In the genomic region with DNA sequence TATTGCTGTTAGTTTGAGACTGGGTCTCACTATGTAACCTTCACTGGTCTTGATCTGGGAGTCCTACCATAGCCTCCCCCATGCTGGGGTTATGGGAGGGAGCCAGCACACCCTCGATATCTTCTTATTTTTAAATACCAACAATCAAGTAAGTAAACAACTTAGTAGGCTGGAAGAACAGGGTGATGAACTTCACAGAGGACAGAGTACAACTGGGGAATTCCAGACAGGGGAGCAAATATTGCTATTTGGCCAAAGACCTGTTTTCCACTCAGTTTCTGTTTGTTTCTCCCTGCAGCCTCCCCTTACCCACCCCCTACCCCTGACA, we compare ENCODE assay signal across 8 mouse cellular contexts. TPM values are rescaled to one million over a fixed set of nuclear protein-coding genes. Genes with fewer than 3 reads are reported as not detected.
DNase-seq lines count a peak whose midpoint lies in the region; ATAC-seq and TF ChIP-seq lines count a peak whose summit lies in the region.

No protein-coding gene starts in this region.

- no peaks in the 10 kb centered on the region for H3K27me3 ChIP-seq in cerebellum, adult 2 months (ENCODE audit: control insufficient read depth, insufficient read depth, low read length)
- H3K27me3 ChIP-seq in megakaryocyte, embryonic 14.5 days (replicated peaks): peaks cover 4% of the 10 kb centered on the region
- H3K27me3 ChIP-seq in liver, embryonic 11.5 days (replicated peaks; ENCODE audit: control insufficient read depth, insufficient read depth, low read length): no peaks in the 10 kb centered on the region

- ATAC-seq in cerebellum, adult (ENCODE audit: insufficient number of reproducible peaks, low FRiP score, low TSS enrichment): no peak
- no peak for ATAC-seq in megakaryocyte, adult 5-6 weeks (ENCODE audit: poor library complexity, severe bottlenecking)
- ATAC-seq in liver, embryonic 11.5 days (replicated peaks; ENCODE audit: low FRiP score): no peak

- no peak for DNase-seq in cerebellum, adult 2 months
- DNase-seq in liver, embryonic 11.5 days (ENCODE audit: low spot score): no peak
- peak; percentile 12 for DNase-seq in yolk sac, embryonic 10.5 days (ENCODE audit: low spot score)
- no peak for DNase-seq in spleen, adult 18-20 months
- DNase-seq in thymus, adult 18-20 months: no peak

- H3K4me3 ChIP-seq in cerebellum, adult 2 months (replicated peaks; ENCODE audit: insufficient read depth, low read depth, low read length): peak overlapping the region; percentile 80
- peak overlapping the region; percentile 84 for H3K4me3 ChIP-seq in megakaryocyte, embryonic 14.5 days (replicated peaks)
- peak overlapping the region; percentile 65 for H3K4me3 ChIP-seq in liver, embryonic 11.5 days (ENCODE audit: low read depth, low read length)

- peak overlapping the region; percentile 76 for H3K9ac ChIP-seq in liver, embryonic 11.5 days (ENCODE audit: low read depth, low read length)

- peak overlapping the region; percentile 75; the same call in 1 of the 2 replicates for H3K27ac ChIP-seq in cerebellum, adult 2 months (ENCODE audit: insufficient read depth, low read length)
- H3K27ac ChIP-seq in liver, embryonic 11.5 days (ENCODE audit: low read depth, low read length): no peak overlapping the region; the same call in 1 of the 2 replicates

- peaks cover 7% of the 10 kb centered on the region; the same call in 1 of the 2 replicates for H3K4me1 ChIP-seq in cerebellum, adult 2 months (ENCODE audit: control insufficient read depth, insufficient read depth, low read length)
- peaks cover 64% of the 10 kb centered on the region for H3K4me1 ChIP-seq in megakaryocyte, embryonic 14.5 days
- peaks cover 10% of the 10 kb centered on the region for H3K4me1 ChIP-seq in liver, embryonic 11.5 days (replicated peaks; ENCODE audit: control insufficient read depth, insufficient read depth, low read length)

- TF ChIP-seq POLR2A in cerebellum, adult 2 months (IDR thresholded peaks at IDR 0.05; ENCODE audit: borderline replicate concordance, insufficient read depth, low read length): no peak

- peaks cover 46% of the 10 kb centered on the region for H3K9me3 ChIP-seq in megakaryocyte, embryonic 14.5 days
- no peaks in the 10 kb centered on the region for H3K9me3 ChIP-seq in liver, embryonic 11.5 days (ENCODE audit: control insufficient read depth, low read length)

- no peak for TF ChIP-seq CTCF in cerebellum, adult 2 months (IDR thresholded peaks at IDR 0.05; ENCODE audit: borderline replicate concordance, insufficient read depth, low read depth, low read length)

- H3K4me2 ChIP-seq in liver, embryonic 11.5 days: peak overlapping the region; percentile 97

- peaks cover 4% of the 10 kb centered on the region for H3K36me3 ChIP-seq in megakaryocyte, embryonic 14.5 days (replicated peaks; ENCODE audit: low read length)
- no peaks in the 10 kb centered on the region for H3K36me3 ChIP-seq in liver, embryonic 11.5 days (ENCODE audit: control insufficient read depth, insufficient read depth, low read length)

- 4% methylated on average over 1 of the region's 1 CpGs for WGBS in cerebellum, adult 2 months
- WGBS in liver, embryonic 11.5 days: 45% methylated on average over 1 of the region's 1 CpGs

RNA-seq across cellular contexts. Expression of a gene that starts 1.4 kb away (rescaled TPM):
- polyA plus RNA-seq in cerebellum, adult 2 months (2012; rRNA removed): 32.8 and 33.1 TPM in 2 replicates
- 2.2 and 22.1 TPM in 2 replicates for polyA plus RNA-seq in megakaryocyte, embryonic 14.5 days (2012; ENCODE audit: insufficient read depth, low replicate concordance)
- total RNA-seq in megakaryocyte, adult 5-6 weeks (2015): 25.9 and 34.5 TPM in 2 replicates
- total RNA-seq in megakaryocyte, adult 5-6 weeks (2017): 39.5 and 40.5 TPM in 2 replicates
- polyA plus RNA-seq in liver, embryonic 11.5 days (2014; fragmentation: Nextera tagmentation; extraction: Ambion mirVana): 11.9 and 12.4 TPM in 2 replicates

RNA-seq across cellular contexts. Expression of a gene that starts 43.4 kb away (rescaled TPM):
- polyA plus RNA-seq in cerebellum, adult 2 months (2012; rRNA removed): 8.2 and 10.2 TPM in 2 replicates
- polyA plus RNA-seq in megakaryocyte, embryonic 14.5 days (2012; ENCODE audit: insufficient read depth, low replicate concordance): 0.97 and 2.8 TPM in 2 replicates
- 0.43 and 0.74 TPM in 2 replicates for total RNA-seq in megakaryocyte, adult 5-6 weeks (2015)
- 1.0 and 1.3 TPM in 2 replicates for total RNA-seq in megakaryocyte, adult 5-6 weeks (2017)
- 0.67 and 1.2 TPM in 2 replicates for polyA plus RNA-seq in liver, embryonic 11.5 days (2014; fragmentation: Nextera tagmentation; extraction: Ambion mirVana)
